Mouse (Mus musculus): Measurements from ENCODE around the gene Emg1. TPM values are rescaled to one million over a fixed set of nuclear protein-coding genes. Genes with fewer than 3 reads are reported as not detected.

Emg1 gene
- polyA plus RNA-seq (2017; shearing (Covaris generic)) = 100 to 1,000 TPM; 287 to 344 TPM

DNA sequence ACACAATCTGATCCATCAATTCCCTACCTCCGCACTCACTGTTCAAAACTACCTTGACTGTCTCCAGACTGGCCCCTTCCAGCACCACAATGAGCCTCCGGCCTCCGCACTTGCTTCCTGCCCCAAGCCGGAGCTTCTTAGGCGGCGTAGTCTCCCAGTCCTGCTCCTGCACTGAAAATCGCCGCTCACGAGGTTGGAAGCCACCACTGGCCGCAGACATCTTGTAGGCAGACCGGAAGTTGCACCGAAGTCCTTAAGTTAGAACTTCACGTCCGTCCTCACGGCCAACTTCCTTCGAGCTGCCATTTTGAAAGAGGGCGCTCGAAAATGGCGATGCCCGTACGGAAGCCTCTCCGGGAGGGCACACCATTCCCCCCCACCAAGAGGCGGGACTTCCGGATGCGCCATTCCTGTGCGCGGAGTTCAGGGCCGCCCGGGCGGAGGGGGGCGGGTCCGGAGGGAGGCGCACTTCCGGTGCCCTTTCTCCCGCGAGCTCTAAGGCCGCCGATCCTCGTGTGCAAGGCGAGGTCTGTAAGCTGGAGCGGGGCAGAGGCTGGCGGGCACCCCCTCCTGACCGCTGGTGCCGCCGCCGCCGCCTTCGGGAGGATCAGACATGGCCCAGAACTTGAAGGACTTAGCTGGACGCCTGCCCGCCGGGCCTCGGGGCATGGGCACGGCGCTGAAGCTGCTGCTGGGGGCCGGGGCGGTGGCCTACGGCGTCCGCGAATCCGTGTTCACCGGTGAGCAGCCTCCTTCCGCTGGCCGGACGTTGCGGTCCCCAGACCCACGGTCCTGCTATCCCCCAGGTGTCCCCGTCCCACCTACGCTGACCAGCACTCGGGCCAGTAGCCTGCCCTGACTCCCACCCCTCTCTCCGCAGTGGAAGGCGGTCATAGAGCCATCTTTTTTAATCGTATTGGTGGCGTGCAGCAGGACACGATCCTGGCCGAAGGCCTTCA is at the start of gene Emg1, which contains the start of gene Phb2:
Emg1 (minus strand) TSS at position 355 of the 959 bp plus-strand sequence.
Phb2 (plus strand) TSS at position 513 of the 959 bp plus-strand sequence.

DNA sequence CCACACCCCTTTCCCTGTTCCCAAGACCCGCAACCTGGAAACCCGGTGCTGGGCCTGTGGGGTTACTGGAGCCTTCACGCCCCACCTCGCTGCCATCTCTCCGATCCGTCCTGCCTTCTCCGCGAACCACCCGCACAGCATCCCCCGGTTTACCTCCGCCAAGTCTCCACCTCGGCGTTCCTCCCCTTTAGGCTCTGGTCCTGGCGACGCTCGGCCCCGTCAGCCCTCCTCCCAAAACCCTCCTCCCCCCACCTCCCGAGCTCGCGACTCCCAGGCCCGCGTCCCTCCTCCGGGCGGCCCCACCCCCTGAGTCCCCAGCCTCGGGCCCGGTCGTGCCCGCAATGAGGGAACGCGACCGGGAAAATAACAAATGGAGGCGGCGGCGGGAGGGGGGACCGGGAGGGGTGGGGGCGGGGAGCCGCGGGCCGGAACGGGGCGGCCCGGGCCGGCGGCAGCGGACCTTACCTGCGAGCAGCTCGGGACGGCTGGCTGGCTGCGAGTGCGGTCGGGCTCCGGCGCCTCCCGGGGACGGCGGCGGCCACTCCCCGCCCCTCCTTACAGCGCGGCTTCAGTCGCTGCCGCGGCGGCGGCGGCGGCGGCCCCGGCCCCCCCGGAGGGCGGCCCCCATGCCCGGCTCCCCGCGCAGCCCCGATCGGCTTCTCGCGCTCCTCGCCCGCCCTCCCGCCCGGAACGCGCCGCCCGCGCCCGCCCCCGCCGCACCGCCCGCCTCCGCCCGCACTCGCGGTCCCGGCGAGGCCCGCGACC is 44.0 kb upstream of the Emg1 start, which contains the start of the genes Gm45234 and Atn1:
Gm45234 (minus strand) TSS at position 191 of the 765 bp plus-strand sequence.
Atn1 (minus strand) TSS at position 694 of the 765 bp plus-strand sequence.

DNA sequence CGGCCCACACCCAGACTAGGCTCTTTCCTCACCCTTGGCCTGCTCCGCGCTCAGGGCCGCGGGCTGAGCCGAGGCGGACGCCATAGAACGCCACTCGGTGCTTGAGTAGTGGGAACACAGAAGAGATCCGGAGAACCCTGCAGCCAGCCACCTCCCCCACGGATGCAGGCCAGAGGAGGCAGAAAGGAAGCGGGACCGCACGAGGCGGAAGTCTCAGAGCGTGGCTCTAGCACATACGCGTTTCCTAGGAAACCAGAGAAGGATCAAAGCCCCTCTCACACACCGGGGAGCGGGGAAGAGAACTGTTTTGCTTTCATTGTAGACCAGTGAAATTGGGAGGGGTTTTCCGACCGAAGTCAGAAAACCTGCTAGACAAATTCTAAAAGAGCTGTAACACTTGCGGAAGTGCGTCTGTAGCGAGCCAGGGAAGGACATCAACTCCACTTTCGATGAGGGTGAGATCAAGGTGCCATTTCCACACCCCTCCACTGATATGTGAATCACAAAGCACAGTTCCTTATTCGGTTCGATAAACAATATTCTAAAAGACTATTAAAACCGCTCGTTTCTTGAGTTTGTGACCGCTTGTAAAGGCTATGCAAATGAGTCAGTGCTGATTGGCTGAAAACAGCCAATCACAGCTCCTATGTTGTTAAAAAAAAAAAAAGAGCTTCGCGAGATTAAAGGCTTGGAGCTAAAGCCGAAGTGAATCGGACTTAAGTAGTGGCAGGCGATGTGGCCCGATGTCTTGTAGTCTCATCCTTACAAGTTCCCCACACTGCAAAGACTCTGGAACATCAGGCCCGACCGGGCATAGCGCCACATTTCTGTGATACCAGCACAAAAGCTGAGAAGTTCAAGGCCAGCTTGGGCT is 29.1 kb upstream of the Emg1 start, which contains the start of gene Grcc10:
Grcc10 (minus strand) TSS at position 487 of the 874 bp plus-strand sequence.

DNA sequence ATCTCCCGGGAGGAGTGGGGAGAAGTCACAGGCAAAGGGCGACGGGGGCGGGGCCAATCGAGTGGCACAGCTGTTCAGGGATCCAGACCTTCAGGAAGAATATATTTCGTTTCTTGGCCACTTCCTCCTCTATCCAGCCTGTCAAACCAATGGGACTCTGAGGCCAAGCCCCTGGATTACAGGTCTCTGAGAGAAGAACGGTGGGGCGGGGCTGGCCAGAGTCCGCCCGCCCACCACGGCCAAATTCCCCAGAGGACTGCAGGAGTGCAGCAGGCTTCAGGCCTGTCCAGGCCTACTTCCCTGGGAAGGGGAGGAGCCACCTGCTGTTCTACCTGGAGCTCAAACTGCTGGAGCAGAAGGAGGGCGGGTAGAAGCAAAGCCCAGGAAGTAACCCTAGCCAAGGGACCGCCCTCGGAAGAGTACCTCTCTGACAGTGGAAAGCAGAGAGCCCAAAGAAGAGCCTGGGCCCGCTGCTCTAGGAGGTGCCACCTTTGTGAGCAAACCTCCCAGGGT is 26.6 kb upstream of the Emg1 start, which contains the start of gene Ptpn6:
Ptpn6 (minus strand) TSS at position 204 of the 513 bp plus-strand sequence.

DNA sequence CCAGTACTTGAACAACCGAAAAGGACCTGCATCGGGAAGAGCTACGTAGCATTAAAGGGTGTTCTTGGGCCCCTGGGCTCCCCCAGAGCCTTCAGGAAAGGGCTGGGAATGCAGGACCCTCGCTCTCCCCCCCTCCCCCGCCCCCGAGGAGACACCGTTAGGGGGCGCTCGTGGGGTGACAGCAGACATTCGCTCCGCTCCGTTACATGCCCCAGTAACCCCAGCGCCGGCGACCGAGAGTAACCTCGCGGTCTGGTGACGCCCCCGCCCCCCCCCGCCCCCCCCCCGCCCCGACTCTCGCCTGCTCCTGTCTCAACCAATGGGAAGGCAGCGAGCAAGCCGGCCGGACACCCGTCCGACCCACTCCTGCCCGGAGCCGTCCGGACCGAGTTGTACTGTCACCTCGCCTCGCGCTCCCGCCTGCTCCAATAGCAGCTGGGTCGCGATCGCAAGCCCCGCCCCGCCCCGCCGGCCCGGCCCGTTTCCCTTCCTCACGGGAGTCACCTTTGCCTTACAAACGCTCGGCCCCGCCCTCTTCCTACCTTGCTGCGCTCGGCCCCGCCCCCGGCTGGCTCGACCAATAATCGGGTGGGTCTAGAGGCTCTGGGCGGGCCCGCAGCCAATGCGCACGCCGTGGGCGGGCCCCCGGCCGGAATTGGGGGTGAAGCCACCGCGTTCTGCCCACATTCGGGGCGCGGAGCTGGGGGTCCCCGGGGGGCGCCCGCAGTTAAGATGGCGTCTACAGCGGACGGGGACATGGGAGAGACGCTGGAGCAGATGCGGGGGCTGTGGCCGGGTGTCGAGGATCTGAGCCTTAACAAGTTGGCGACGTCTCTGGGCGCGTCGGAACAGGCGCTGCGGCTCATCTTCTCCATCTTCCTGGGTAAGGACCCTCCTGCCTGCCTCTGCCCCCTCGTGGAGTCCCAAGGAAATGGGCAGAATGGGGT is 49.2 kb downstream of the Emg1 start, which contains the start of gene Lpcat3:
Lpcat3 (plus strand) TSS at position 551 of the 947 bp plus-strand sequence.

Other genes with a start within 250 kb of the Emg1 start
- gene Clstn3, start 247.4 kb downstream of the Emg1 start, polyA plus RNA-seq (2017; shearing (Covaris generic)) = 1 to 10 TPM in 1 of 2 experiments, not detected in 1; 1.3 TPM
- under 1 TPM; 0.34 to 0.39 TPM for gene C1rl, start 219.1 kb downstream of the Emg1 start, polyA plus RNA-seq (2017; shearing (Covaris generic))
- under 1 TPM in 1 of 2 experiments, not detected in 1; 0.58 TPM for gene C1ra, start 199.8 kb downstream of the Emg1 start, polyA plus RNA-seq (2017; shearing (Covaris generic))
- gene C1s1, start 169.8 kb downstream of the Emg1 start, polyA plus RNA-seq (2017; shearing (Covaris generic)) = 1 to 10 TPM in 1 of 2 experiments, not detected in 1; 1.1 TPM
- not detected for gene C1rb, start 141.9 kb downstream of the Emg1 start, polyA plus RNA-seq (2017; shearing (Covaris generic))
- gene C1s2, start 76.1 kb downstream of the Emg1 start, polyA plus RNA-seq (2017; shearing (Covaris generic)) = under 1 TPM in 1 of 2 experiments, not detected in 1; 0.30 TPM
- gene Lpcat3, start 49.2 kb downstream of the Emg1 start, polyA plus RNA-seq (2017; shearing (Covaris generic)) = 10 to 100 TPM; 35.2 to 40.2 TPM
- gene Phb2, start 158 bp upstream of the Emg1 start, polyA plus RNA-seq (2017; shearing (Covaris generic)) = 100 to 1,000 TPM; 196 to 201 TPM
- 100 to 1,000 TPM; 320 to 496 TPM for gene Ptpn6, start 26.5 kb upstream of the Emg1 start, polyA plus RNA-seq (2017; shearing (Covaris generic))
- 100 to 1,000 TPM; 440 to 464 TPM for gene Grcc10, start 29.2 kb upstream of the Emg1 start, polyA plus RNA-seq (2017; shearing (Covaris generic))
- gene Gm45234, start 43.8 kb upstream of the Emg1 start, polyA plus RNA-seq (2017; shearing (Covaris generic)) = not detected
- 10 to 100 TPM in 1 of 2 experiments, 1 to 10 TPM in 1; 4.2 to 14.1 TPM for gene Atn1, start 44.3 kb upstream of the Emg1 start, polyA plus RNA-seq (2017; shearing (Covaris generic))
- 1 to 10 TPM; 2.8 to 3.5 TPM for gene Eno2, start 57.5 kb upstream of the Emg1 start, polyA plus RNA-seq (2017; shearing (Covaris generic))
- 1 to 10 TPM; 1.1 to 1.6 TPM for gene Lrrc23, start 67.5 kb upstream of the Emg1 start, polyA plus RNA-seq (2017; shearing (Covaris generic))
- 1 to 10 TPM; 4.4 to 4.5 TPM for gene Spsb2, start 96.5 kb upstream of the Emg1 start, polyA plus RNA-seq (2017; shearing (Covaris generic))
- 10 to 100 TPM; 75.7 to 86.0 TPM for gene Tpi1, start 102.1 kb upstream of the Emg1 start, polyA plus RNA-seq (2017; shearing (Covaris generic))
- 100 to 1,000 TPM in 1 of 2 experiments, 10 to 100 TPM in 1; 96.6 to 112 TPM for gene Usp5, start 117.3 kb upstream of the Emg1 start, polyA plus RNA-seq (2017; shearing (Covaris generic))
- 1 to 10 TPM; 2.0 to 4.3 TPM for gene Cdca3, start 117.4 kb upstream of the Emg1 start, polyA plus RNA-seq (2017; shearing (Covaris generic))
- under 1 TPM; 0.28 to 0.76 TPM for gene Gnb3, start 128.1 kb upstream of the Emg1 start, polyA plus RNA-seq (2017; shearing (Covaris generic))
- gene P3h3, start 145.6 kb upstream of the Emg1 start, polyA plus RNA-seq (2017; shearing (Covaris generic)) = 1 to 10 TPM in 1 of 2 experiments, not detected in 1; 1.2 TPM
- under 1 TPM; 0.11 to 0.89 TPM for gene Gpr162, start 151.8 kb upstream of the Emg1 start, polyA plus RNA-seq (2017; shearing (Covaris generic))
- 100 to 1,000 TPM; 455 to 600 TPM for gene Cd4, start 176.0 kb upstream of the Emg1 start, polyA plus RNA-seq (2017; shearing (Covaris generic))
- gene Lag3, start 199.5 kb upstream of the Emg1 start, polyA plus RNA-seq (2017; shearing (Covaris generic)) = 10 to 100 TPM in 1 of 2 experiments, 1 to 10 TPM in 1; 9.9 to 11.9 TPM
- gene Ptms, start 207.9 kb upstream of the Emg1 start, polyA plus RNA-seq (2017; shearing (Covaris generic)) = 10 to 100 TPM; 35.8 to 45.4 TPM
- gene Mlf2, start 219.2 kb upstream of the Emg1 start, polyA plus RNA-seq (2017; shearing (Covaris generic)) = 100 to 1,000 TPM; 176 to 183 TPM